In genomic region chr12:111270629-111271277, GRCm38 (mm10) we compare ENCODE assay signal across 10 mouse cellular contexts. TPM values are rescaled to one million over a fixed set of nuclear protein-coding genes. Genes with fewer than 3 reads are reported as not detected.
DNase-seq lines count a peak whose midpoint lies in the region; ATAC-seq and TF ChIP-seq lines count a peak whose summit lies in the region.
"Had no signal": no experiment of that assay in that cellular context is flagged by ENCODE, and none has a peak within 500 bp of the region (broad histone marks: within the 10 kb centered on the region; RNA-seq: fewer than 3 reads in every experiment).

TSS of gene Amn (plus strand) at chr12:111271095.

- H3K4me1 ChIP-seq in forebrain, postnatal 0 days (ENCODE audit: insufficient read depth): 0 out of 2 replicates have a peak, but pooled peaks cover 3% of the 10 kb centered on the region
- H3K4me1 ChIP-seq in forebrain, embryonic 14.5 days (ENCODE audit: control insufficient read depth, insufficient read depth, low read length): peaks cover 10% of the 10 kb centered on the region; the same call in 1 of the 2 replicates
- H3K4me1 ChIP-seq in megakaryocyte, embryonic 14.5 days: peaks cover 56% of the 10 kb centered on the region
- peaks cover 15% of the 10 kb centered on the region for H3K4me1 ChIP-seq in kidney, postnatal 0 days (replicated peaks; ENCODE audit: insufficient read depth, low read length)
- H3K4me1 ChIP-seq in small intestine, adult 2 months (ENCODE audit: control insufficient read depth, insufficient read depth, insufficient read length, low read length): peaks cover 42% of the 10 kb centered on the region

- no peak for DNase-seq in forebrain, postnatal 0 days
- no peak for DNase-seq in forebrain, embryonic 14.5 days (ENCODE audit: low spot score)
- DNase-seq in kidney, postnatal 0 days (ENCODE audit: low spot score): no peak
- no peak for DNase-seq in frontal cortex, postnatal 14 days (ENCODE audit: low spot score in 2 of 2)
- DNase-seq: cerebellum, adult 8-10 months; heart, adult 2 months had no signal

- H3K9me3 ChIP-seq in forebrain, postnatal 0 days (ENCODE audit: low read length): no peaks in the 10 kb centered on the region
- H3K9me3 ChIP-seq in forebrain, embryonic 14.5 days (replicated peaks; ENCODE audit: control insufficient read depth, low read length): no peaks in the 10 kb centered on the region
- no peaks in the 10 kb centered on the region for H3K9me3 ChIP-seq in megakaryocyte, embryonic 14.5 days
- no peaks in the 10 kb centered on the region for H3K9me3 ChIP-seq in kidney, postnatal 0 days (replicated peaks; ENCODE audit: low read length)

- H3K27ac ChIP-seq in forebrain, postnatal 0 days (ENCODE audit: low read depth, low read length): no peak within 1 kb of the TSS
- no peak within 1 kb of the TSS for H3K27ac ChIP-seq in forebrain, embryonic 14.5 days (ENCODE audit: low read depth, low read length)
- H3K27ac ChIP-seq in kidney, postnatal 0 days: peak within 1 kb of the TSS; percentile 37; the same call in 1 of the 2 replicates
- H3K27ac ChIP-seq in small intestine, adult 2 months (ENCODE audit: insufficient read depth, low read depth, low read length): peak within 1 kb of the TSS; percentile 62
- H3K27ac ChIP-seq: heart, adult 2 months had no signal

- no peak within 1 kb of the TSS for H3K9ac ChIP-seq in forebrain, postnatal 0 days
- H3K9ac ChIP-seq in forebrain, embryonic 14.5 days (ENCODE audit: low read length): no peak within 1 kb of the TSS
- peak within 1 kb of the TSS; percentile 50; the same call in 1 of the 2 replicates for H3K9ac ChIP-seq in kidney, postnatal 0 days (ENCODE audit: low read depth, low read length)

- TF ChIP-seq CTCF in forebrain, postnatal 0 days (IDR thresholded peaks at IDR 0.05; ENCODE audit: low read depth): no peak
- TF ChIP-seq CTCF in kidney, postnatal 0 days (IDR thresholded peaks at IDR 0.05; ENCODE audit: low read depth): no peak
- no peak for TF ChIP-seq CTCF in small intestine, adult 2 months (IDR thresholded peaks at IDR 0.05; ENCODE audit: extremely low read depth, insufficient read length, insufficient replicate concordance, low read depth, low read length)

- WGBS in forebrain, postnatal 0 days: 44% methylated on average over 25 of the region's 25 CpGs
- 43% methylated on average over 25 of the region's 25 CpGs for WGBS in forebrain, embryonic 14.5 days
- 31% methylated on average over 25 of the region's 25 CpGs for WGBS in kidney, postnatal 0 days
- 14% methylated on average over 25 of the region's 25 CpGs for WGBS in small intestine, adult 2 months

- no peak for ATAC-seq in forebrain, postnatal 0 days
- no peak for ATAC-seq in forebrain, embryonic 14.5 days
- ATAC-seq in megakaryocyte, adult 5-6 weeks (ENCODE audit: poor library complexity, severe bottlenecking): no peak
- peak; percentile 64 for ATAC-seq in kidney, postnatal 0 days (replicated peaks; ENCODE audit: low FRiP score, low read depth)
- ATAC-seq in granulocyte monocyte progenitor cell, adult 5-6 weeks (replicated peaks; ENCODE audit: poor library complexity, severe bottlenecking): no peak

- H3K36me3 ChIP-seq in forebrain, postnatal 0 days (ENCODE audit: insufficient read depth): no peaks in the 10 kb centered on the region
- H3K36me3 ChIP-seq in forebrain, embryonic 14.5 days (ENCODE audit: control insufficient read depth, insufficient read depth, low read length): 0 out of 2 replicates have a peak, but pooled peaks cover 4% of the 10 kb centered on the region
- peaks cover 26% of the 10 kb centered on the region for H3K36me3 ChIP-seq in megakaryocyte, embryonic 14.5 days (replicated peaks; ENCODE audit: low read length)
- H3K36me3 ChIP-seq in kidney, postnatal 0 days (ENCODE audit: insufficient read depth, low read length): no peaks in the 10 kb centered on the region
- H3K36me3 ChIP-seq in small intestine, adult 2 months (ENCODE audit: control insufficient read depth, insufficient read depth, low read length): peaks cover 20% of the 10 kb centered on the region

- H3K27me3 ChIP-seq in forebrain, postnatal 0 days (ENCODE audit: insufficient read depth, low read length): peaks cover 46% of the 10 kb centered on the region
- peaks cover 61% of the 10 kb centered on the region for H3K27me3 ChIP-seq in forebrain, embryonic 14.5 days (replicated peaks; ENCODE audit: control insufficient read depth, insufficient read depth, low read length)
- H3K27me3 ChIP-seq in megakaryocyte, embryonic 14.5 days (replicated peaks): peaks cover 71% of the 10 kb centered on the region
- peaks cover 47% of the 10 kb centered on the region for H3K27me3 ChIP-seq in kidney, postnatal 0 days (ENCODE audit: insufficient read depth, low read length)
- H3K27me3 ChIP-seq in small intestine, adult 2 months (ENCODE audit: control insufficient read depth, insufficient read depth, low read length): peaks cover 12% of the 10 kb centered on the region; the same call in 1 of the 2 replicates

- peak; percentile 73 for TF ChIP-seq POLR2A in small intestine, adult 2 months (IDR thresholded peaks at IDR 0.05; ENCODE audit: low read depth, low read length)

- H3K4me3 ChIP-seq in forebrain, postnatal 0 days (ENCODE audit: low read depth, low read length): no peak within 1 kb of the TSS
- H3K4me3 ChIP-seq in forebrain, embryonic 14.5 days (ENCODE audit: low read depth, low read length): no peak within 1 kb of the TSS
- peak within 1 kb of the TSS; percentile 77 for H3K4me3 ChIP-seq in megakaryocyte, embryonic 14.5 days (replicated peaks)
- peak within 1 kb of the TSS; percentile 27 for H3K4me3 ChIP-seq in kidney, postnatal 0 days (replicated peaks; ENCODE audit: low read depth, low read length)
- peak within 1 kb of the TSS; percentile 75 for H3K4me3 ChIP-seq in small intestine, adult 2 months (ENCODE audit: low read depth, low read length)
- H3K4me3 ChIP-seq: heart, adult 2 months had no signal

- H3K4me2 ChIP-seq in forebrain, postnatal 0 days (ENCODE audit: low read depth): no peak within 1 kb of the TSS
- no peak within 1 kb of the TSS for H3K4me2 ChIP-seq in forebrain, embryonic 14.5 days (ENCODE audit: low read length)
- H3K4me2 ChIP-seq in kidney, postnatal 0 days (ENCODE audit: low read length): peak within 1 kb of the TSS; percentile 45

RNA-seq across cellular contexts. Expression of gene Amn, which starts in this region (rescaled TPM):
- total RNA-seq in forebrain, postnatal 0 days (2014; rRNA removed): 22.7 and 24.7 TPM in 2 replicates
- 50.8 and 59.9 TPM in 2 replicates for polyA plus RNA-seq in forebrain, postnatal 0 days (2015; fragmentation: Nextera tagmentation; extraction: Ambion mirVana)
- polyA plus RNA-seq in forebrain, embryonic 14.5 days (2014; fragmentation: Nextera tagmentation; extraction: Ambion mirVana): 1.9 and 2.9 TPM in 2 replicates
- polyA plus RNA-seq in megakaryocyte, embryonic 14.5 days (2012; ENCODE audit: insufficient read depth, low replicate concordance): 2.9 TPM in 2 replicates
- 0.13 TPM in 1 of 2 replicates, not detected in the other for total RNA-seq in megakaryocyte, adult 5-6 weeks (2015)
- total RNA-seq in megakaryocyte, adult 5-6 weeks (2017): not detected in 2 replicates
- polyA plus RNA-seq in kidney, postnatal 0 days (2015; fragmentation: Nextera tagmentation; extraction: Ambion mirVana): 123 and 145 TPM in 2 replicates
- 127 and 1,225 TPM in 2 replicates for polyA plus RNA-seq in small intestine, adult 2 months (2012; rRNA removed)
- total RNA-seq in granulocyte monocyte progenitor cell, adult 5-6 weeks (2014; fragmentation: Nextera tagmentation): 0.73 and 1.9 TPM in 2 replicates
- not detected in 2 replicates for total RNA-seq in granulocyte monocyte progenitor cell, adult 5-6 weeks (2017)
- total RNA-seq: heart, adult 2 months had no signal
- polyA plus RNA-seq: heart, adult 2 months had no signal

Comparison
In these comparisons a context has a peak if more than half of its experiments do, and no peak if none do; other contexts are left out.
1. RNA of gene Amn (polyA plus RNA-seq): 127 to 1,225 TPM in small intestine, adult 2 months, 123 to 145 TPM in kidney, postnatal 0 days and 50.8 to 59.9 TPM in forebrain, postnatal 0 days; 2.9 TPM in megakaryocyte, embryonic 14.5 days and 1.9 to 2.9 TPM in forebrain, embryonic 14.5 days; every median in the first group is over 10 times any median in the second.
2. H3K27ac ChIP-seq: peak in kidney, postnatal 0 days (single experiment) and small intestine, adult 2 months (single experiment); none in forebrain, postnatal 0 days (single experiment) and forebrain, embryonic 14.5 days (single experiment).
3. H3K4me3 ChIP-seq: peak in megakaryocyte, embryonic 14.5 days (single experiment), kidney, postnatal 0 days (single experiment) and small intestine, adult 2 months (single experiment); none in forebrain, postnatal 0 days (single experiment) and forebrain, embryonic 14.5 days (single experiment).